Mouse (Mus musculus) megakaryocyte, embryonic 14.5 days (primary cell): ENCODE results near the gene Foxj1.

ENCODE experiments used
- FLI1 ChIP-seq: IDR thresholded peaks from 2 replicates; pipeline ENCODE4 v1.6.1; 2012; ENCODE audit warnings: low read length, inconsistent platforms, mixed read lengths
- GATA1 ChIP-seq: IDR thresholded peaks from 3 replicates; pipeline ENCODE4 v1.6.1; 2012; ENCODE audit warnings: mixed read lengths, low read length, inconsistent platforms, borderline replicate concordance

- no peak for TF ChIP-seq FLI1
- TF ChIP-seq GATA1 = no peak
These were observed 34.4 kb upstream of the Foxj1 start for GRCm38 (mm10) chr11:116369633-116370032.
